In genomic region chr6:87034395-87034794, GRCm38 (mm10) we compare ENCODE assay signal across 19 mouse cellular contexts.
"Had no signal": no experiment of that assay in that cellular context is flagged by ENCODE, and none has a peak within 500 bp of the region (broad histone marks: within the 10 kb centered on the region; RNA-seq: fewer than 3 reads in every experiment).

No protein-coding gene starts in this region.

- H3K9me3 ChIP-seq: limb, embryonic 10.5 days; liver, embryonic 15.5 days; lung, embryonic 15.5 days; midbrain, embryonic 15.5 days; neural tube, embryonic 13.5 days had no signal

- ATAC-seq: liver, embryonic 12.5 days; midbrain, embryonic 15.5 days had no signal

- H3K4me2 ChIP-seq: limb, embryonic 13.5 days; liver, embryonic 12.5 days; liver, embryonic 15.5 days; lung, embryonic 15.5 days; midbrain, embryonic 12.5 days; midbrain, embryonic 15.5 days; neural tube, embryonic 13.5 days had no signal

- H3K27me3 ChIP-seq: limb, embryonic 13.5 days; liver, embryonic 12.5 days; liver, embryonic 15.5 days; lung, embryonic 15.5 days; midbrain, embryonic 12.5 days; midbrain, embryonic 15.5 days; neural tube, embryonic 13.5 days had no signal

- H3K9ac ChIP-seq: limb, embryonic 13.5 days; liver, embryonic 12.5 days; liver, embryonic 15.5 days; lung, embryonic 15.5 days; midbrain, embryonic 12.5 days; midbrain, embryonic 15.5 days; neural tube, embryonic 13.5 days had no signal

- DNase-seq: kidney, adult 18-20 months; kidney, adult 9 months; kidney, postnatal 36 days; liver; lung, adult 18-20 months; retina, postnatal 1 day; right cerebral cortex, postnatal 25 days; thymus, postnatal 25 days had no signal

- H3K4me1 ChIP-seq: limb, embryonic 10.5 days; limb, embryonic 13.5 days; liver, embryonic 12.5 days; liver, embryonic 15.5 days; lung, embryonic 15.5 days; midbrain, embryonic 12.5 days; midbrain, embryonic 15.5 days; neural tube, embryonic 13.5 days had no signal

- H3K4me3 ChIP-seq: limb, embryonic 10.5 days; limb, embryonic 13.5 days; liver, embryonic 12.5 days; liver, embryonic 15.5 days; lung, embryonic 15.5 days; midbrain, embryonic 12.5 days; midbrain, embryonic 15.5 days; myocyte; neural tube, embryonic 13.5 days had no signal

- H3K27ac ChIP-seq: kidney, postnatal 0 days; limb, embryonic 10.5 days; limb, embryonic 13.5 days; liver, embryonic 12.5 days; liver, embryonic 15.5 days; lung, embryonic 15.5 days; macrophage; midbrain, embryonic 12.5 days; midbrain, embryonic 15.5 days; neural tube, embryonic 13.5 days had no signal

- H3K36me3 ChIP-seq: midbrain, embryonic 15.5 days had no signal
